Mouse (Mus musculus) hindbrain, embryonic 15.5 days (tissue): ENCODE measurements at regions not wholly inside any gene's neighbourhood (a gene's known extent, or its start where the extent isn't known, plus 50 kb on each side); places are given as distances from the start of the nearest gene placed in this dataset.

Experiments used
- ATAC-seq: fragments of 200-750 bp; cut with Nextera tagmentation; 2 replicates; pipeline ENCODE4 v1.8.0; 2017; ENCODE audit warnings: low read depth, moderate number of reproducible peaks, moderate TSS enrichment; ENCODE audit not compliant: low FRiP score
- H3K27ac ChIP-seq: fragments of 300-500 bp; sonication (generic); replicated peaks from 2 replicates; pipeline ENCODE4 v1.5.1; 2015; ENCODE audit warnings: mild to moderate bottlenecking, inconsistent platforms
- H3K27me3 ChIP-seq: fragments of 300-500 bp; sonication (generic); 2 replicates; pipeline ENCODE4 v1.6.1; 2015; ENCODE audit warnings: control low read depth, inconsistent platforms
- H3K36me3 ChIP-seq: fragments of 300-500 bp; sonication (generic); 2 replicates; pipeline ENCODE4 v1.6.1; 2015; ENCODE audit warnings: control low read depth, inconsistent platforms
- H3K4me1 ChIP-seq: fragments of 300-500 bp; sonication (generic); replicated peaks from 2 replicates; pipeline ENCODE4 v1.6.1; 2015; ENCODE audit warnings: control low read depth, inconsistent platforms
- H3K4me2 ChIP-seq: fragments of 300-500 bp; sonication (generic); 2 replicates; pipeline ENCODE4 v1.6.1; 2015; ENCODE audit warnings: moderate library complexity, mild to moderate bottlenecking, inconsistent platforms
- H3K4me3 ChIP-seq: fragments of 300-500 bp; sonication (generic); 2 replicates; pipeline ENCODE4 v1.5.1; 2015; ENCODE audit warnings: mild to moderate bottlenecking, inconsistent platforms
- H3K9ac ChIP-seq: fragments of 300-500 bp; sonication (generic); 2 replicates; pipeline ENCODE4 v1.6.1; 2015; ENCODE audit warnings: inconsistent platforms
- H3K9me3 ChIP-seq: fragments of 300-500 bp; sonication (generic); 2 replicates; pipeline ENCODE4 v1.6.1; 2016; ENCODE audit warnings: control low read depth, inconsistent platforms
- WGBS: fragments of 180-500 bp; shearing (Covaris S2); methylation state at CpG from one replicate; pipeline ENCODE4 v1.1.7; 2015; 5-methylcytosine and 5-hydroxymethylcytosine counted together

DNA sequence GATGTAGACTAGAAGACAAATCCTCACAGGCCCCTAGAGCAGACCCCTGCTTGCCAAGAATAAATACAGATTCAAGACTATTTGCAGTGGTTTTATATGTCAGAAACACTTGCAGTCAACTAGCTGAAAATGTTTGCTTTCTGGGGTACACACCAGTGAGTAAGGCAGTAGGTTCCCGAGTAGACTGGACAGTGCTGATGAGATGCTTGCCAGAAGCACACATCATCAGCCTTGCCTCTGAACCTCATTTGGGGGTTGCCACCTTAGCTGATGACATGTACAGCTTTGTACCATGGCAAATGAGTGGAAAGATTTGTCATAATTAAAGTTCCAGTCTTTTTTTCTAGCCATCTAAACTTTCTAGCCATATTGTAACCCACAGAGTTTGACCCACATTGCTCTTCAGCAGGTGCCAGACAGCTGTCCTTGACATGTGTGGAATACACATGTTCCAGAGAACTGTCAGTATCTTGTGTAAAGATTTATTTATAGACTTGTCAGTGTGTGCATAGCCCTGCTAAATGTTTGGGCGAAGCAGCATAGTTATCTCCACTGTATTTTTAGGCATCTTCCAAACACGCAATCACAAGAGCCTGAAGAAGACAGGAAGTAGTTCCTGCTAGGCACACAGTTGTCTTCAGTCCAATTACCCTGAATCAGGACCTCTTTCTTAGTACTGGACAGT lies 334.5 kb upstream of the 4930452B06Rik start:
- no peak overlapping the region for H3K4me2 ChIP-seq
- H3K4me3 ChIP-seq, result no peak overlapping the region
- 78% methylated on average over 3 of the region's 3 CpGs for WGBS
- H3K36me3 ChIP-seq, result no peaks in the 10 kb centered on the region
- no peak for ATAC-seq
- no peak overlapping the region for H3K27ac ChIP-seq
- H3K9ac ChIP-seq, result no peak overlapping the region
- H3K27me3 ChIP-seq, result no peaks in the 10 kb centered on the region
- no peaks in the 10 kb centered on the region for H3K9me3 ChIP-seq
- H3K4me1 ChIP-seq, result no peaks in the 10 kb centered on the region

DNA sequence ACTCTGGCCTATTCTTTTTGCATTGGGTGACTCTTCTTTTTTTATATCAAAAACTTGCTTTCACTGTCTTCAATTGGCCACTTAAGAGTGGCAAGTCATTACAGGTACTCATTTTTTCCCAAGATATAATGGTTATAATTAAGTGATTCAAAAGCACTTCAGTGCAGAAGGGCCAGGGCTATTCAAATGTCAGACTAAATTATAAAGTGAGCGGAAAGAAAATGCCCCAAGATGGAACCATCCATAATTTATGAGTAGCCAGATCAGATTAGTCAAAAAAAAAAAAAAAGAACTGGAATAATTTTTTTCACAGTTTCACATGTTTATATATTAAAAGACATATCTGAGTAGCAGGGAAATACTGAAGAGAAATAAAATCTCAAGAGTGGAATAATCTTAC lies 333.8 kb upstream of the 4930452B06Rik start:
- no peak for ATAC-seq
- no peak overlapping the region for H3K4me2 ChIP-seq

DNA sequence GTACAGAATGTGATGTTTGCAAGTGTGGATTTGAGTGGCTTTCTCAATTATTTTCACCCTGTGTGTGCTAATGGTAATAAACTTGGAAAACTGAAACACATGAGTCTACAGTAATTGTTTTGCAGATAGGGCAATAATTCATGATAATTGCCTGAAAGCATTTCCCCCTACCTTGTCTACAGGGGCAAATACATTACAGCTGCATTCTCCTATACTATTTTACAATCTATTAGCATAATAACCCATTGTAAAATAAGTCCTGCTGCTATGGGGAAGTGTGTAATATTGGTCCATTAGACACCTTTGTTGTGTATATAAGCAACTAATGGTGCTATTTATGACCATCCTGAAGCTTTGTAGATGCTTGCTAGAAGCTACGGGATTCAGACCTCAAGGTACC lies 327.4 kb upstream of the 4930452B06Rik start:
- Histone ChIP-seq H3K4me2 (no peak overlapping the region), H3K9me3 (no peaks in the 10 kb centered on the region), H3K9ac (no peak overlapping the region), H3K36me3 (no peaks in the 10 kb centered on the region), H3K27me3 (no peaks in the 10 kb centered on the region), H3K27ac (no peak overlapping the region), H3K4me1 (no peaks in the 10 kb centered on the region), H3K4me3 (no peak overlapping the region)
- no peak for ATAC-seq
- WGBS, result 71% methylated on average over 1 of the region's 1 CpGs

More for the DNA sequence above, 333.8 kb upstream of the 4930452B06Rik start:
- Histone ChIP-seq H3K27ac (no peak overlapping the region), H3K9me3 (no peaks in the 10 kb centered on the region), H3K4me3 (no peak overlapping the region), H3K36me3 (no peaks in the 10 kb centered on the region), H3K9ac (no peak overlapping the region), H3K4me1 (no peaks in the 10 kb centered on the region), H3K27me3 (no peaks in the 10 kb centered on the region)
- 47% methylated on average over 1 of the region's 1 CpGs for WGBS

DNA sequence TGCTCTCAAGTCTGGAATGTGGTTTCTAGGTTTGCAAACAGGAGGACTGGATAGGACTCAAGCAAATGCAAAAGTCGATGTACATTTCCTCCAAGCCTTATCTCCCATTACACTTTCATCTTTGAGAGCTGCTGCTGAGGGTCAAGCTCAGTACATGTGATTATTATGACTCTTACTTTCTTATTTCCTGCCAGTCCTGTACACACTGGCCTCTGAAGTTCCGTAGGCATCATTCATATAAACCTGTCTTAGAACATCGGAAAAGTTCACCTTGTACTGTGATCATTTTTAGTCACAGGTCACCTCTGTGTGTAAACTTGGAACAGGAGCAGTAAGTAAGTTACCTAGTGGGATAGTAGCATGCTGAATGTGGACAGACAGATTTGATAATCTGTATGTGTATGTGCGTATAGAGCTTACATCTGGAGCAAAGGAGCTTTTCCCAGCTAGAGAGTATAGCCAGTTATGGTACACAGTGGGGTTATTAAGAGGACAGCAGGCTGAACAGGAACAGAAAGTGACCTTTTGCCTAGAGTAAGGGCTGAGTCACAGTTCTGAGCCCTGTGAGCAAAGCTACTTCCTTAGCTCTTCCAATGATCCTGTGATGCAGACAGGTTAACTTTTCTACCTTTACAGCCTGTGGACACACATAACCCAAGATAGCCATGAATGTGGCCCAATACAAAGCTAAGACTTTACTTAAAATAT lies 319.2 kb upstream of the 4930452B06Rik start:
- Histone ChIP-seq H3K4me1 (no peaks in the 10 kb centered on the region), H3K9me3 (no peaks in the 10 kb centered on the region), H3K36me3 (no peaks in the 10 kb centered on the region), H3K4me2 (no peak overlapping the region), H3K9ac (no peak overlapping the region), H3K4me3 (no peak overlapping the region), H3K27ac (no peak overlapping the region), H3K27me3 (no peaks in the 10 kb centered on the region)
- no peak for ATAC-seq
- 90% methylated on average over 4 of the region's 4 CpGs for WGBS

DNA sequence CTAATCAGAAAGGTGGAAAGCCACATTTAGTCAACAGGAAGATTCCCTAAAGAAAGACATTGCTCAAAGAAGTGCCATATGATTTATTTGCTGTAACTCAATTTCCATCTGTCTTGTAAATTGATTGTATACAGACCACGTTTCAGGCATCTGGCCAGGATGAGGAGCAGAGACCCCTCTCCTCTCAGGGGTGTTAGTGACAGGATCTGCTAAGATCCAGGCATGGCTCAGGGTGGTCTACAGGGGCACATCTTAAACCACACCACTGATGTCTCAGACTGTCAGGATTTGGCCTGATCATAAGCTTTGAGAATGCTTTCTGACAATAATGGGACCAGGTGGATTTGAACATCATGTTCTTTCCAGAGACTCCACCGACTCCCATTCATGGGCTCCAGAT lies 295.5 kb upstream of the 4930452B06Rik start:
- ATAC-seq, result 0 out of 2 replicates have a peak, but pooled peaks have one; percentile 30
- Histone ChIP-seq H3K9me3 (no peaks in the 10 kb centered on the region), H3K4me2 (no peak overlapping the region), H3K36me3 (no peaks in the 10 kb centered on the region), H3K9ac (no peak overlapping the region), H3K4me1 (no peaks in the 10 kb centered on the region), H3K4me3 (no peak overlapping the region), H3K27me3 (no peaks in the 10 kb centered on the region), H3K27ac (no peak overlapping the region)
- 58% methylated on average over 2 of the region's 2 CpGs for WGBS

DNA sequence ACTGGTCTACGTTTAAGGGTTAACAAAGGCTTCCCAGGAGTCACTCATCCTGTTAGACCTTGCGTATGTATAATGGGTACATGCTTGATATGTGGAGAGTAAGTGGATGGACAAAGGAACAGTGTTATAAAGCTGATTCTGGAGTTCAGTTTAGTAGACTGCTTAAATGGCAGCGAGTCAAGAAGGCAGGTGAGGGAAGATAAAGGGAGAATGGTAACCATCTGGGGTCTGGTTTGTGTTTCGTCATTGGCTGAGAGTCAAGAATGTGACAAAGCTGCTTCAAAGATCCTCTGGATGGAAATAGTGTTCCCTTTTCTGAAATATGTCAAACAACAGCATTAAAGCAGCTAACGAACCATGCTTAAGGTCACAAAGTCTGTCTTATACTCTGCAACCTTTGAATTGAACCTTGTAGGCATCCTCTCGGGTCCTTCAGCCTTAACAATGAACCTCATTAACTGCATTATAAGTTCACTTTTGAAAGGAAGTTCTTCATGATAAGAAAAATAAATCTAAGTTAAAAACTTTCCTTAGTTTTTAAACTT lies 286.9 kb upstream of the 4930452B06Rik start:
- Histone ChIP-seq H3K36me3 (no peaks in the 10 kb centered on the region), H3K9ac (no peak overlapping the region), H3K4me3 (no peak overlapping the region), H3K4me1 (no peaks in the 10 kb centered on the region), H3K9me3 (no peaks in the 10 kb centered on the region), H3K27ac (no peak overlapping the region), H3K27me3 (no peaks in the 10 kb centered on the region), H3K4me2 (no peak overlapping the region)
- no peak for ATAC-seq
- WGBS, result 53% methylated on average over 6 of the region's 6 CpGs

DNA sequence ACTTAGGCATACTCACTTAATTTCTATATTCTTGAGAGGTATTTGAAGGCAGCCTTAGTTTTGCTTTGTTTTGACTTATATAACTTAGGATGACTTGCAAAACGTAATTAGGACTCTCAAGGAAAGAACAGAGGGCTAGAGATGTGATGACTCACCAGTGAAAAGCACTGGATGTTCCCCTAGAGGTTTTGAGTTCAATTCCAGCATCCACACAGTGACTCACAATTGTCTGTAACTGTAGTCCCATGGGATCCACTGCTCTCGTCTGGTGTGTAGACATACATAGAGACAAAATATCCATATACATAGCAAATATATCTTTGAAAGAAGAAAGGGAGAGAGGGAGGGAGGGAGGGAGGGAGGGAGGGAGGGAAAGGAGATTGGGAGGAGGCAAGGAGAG lies 282.7 kb upstream of the 4930452B06Rik start:
- H3K4me2 ChIP-seq, result no peak overlapping the region
- no peaks in the 10 kb centered on the region for H3K9me3 ChIP-seq
- no peaks in the 10 kb centered on the region for H3K27me3 ChIP-seq
- no peak for ATAC-seq
- H3K27ac ChIP-seq, result no peak overlapping the region
- H3K4me3 ChIP-seq, result no peak overlapping the region
- no peaks in the 10 kb centered on the region for H3K4me1 ChIP-seq
- H3K9ac ChIP-seq, result no peak overlapping the region
- WGBS, result 59% methylated on average over 2 of the region's 2 CpGs
- no peaks in the 10 kb centered on the region for H3K36me3 ChIP-seq

DNA sequence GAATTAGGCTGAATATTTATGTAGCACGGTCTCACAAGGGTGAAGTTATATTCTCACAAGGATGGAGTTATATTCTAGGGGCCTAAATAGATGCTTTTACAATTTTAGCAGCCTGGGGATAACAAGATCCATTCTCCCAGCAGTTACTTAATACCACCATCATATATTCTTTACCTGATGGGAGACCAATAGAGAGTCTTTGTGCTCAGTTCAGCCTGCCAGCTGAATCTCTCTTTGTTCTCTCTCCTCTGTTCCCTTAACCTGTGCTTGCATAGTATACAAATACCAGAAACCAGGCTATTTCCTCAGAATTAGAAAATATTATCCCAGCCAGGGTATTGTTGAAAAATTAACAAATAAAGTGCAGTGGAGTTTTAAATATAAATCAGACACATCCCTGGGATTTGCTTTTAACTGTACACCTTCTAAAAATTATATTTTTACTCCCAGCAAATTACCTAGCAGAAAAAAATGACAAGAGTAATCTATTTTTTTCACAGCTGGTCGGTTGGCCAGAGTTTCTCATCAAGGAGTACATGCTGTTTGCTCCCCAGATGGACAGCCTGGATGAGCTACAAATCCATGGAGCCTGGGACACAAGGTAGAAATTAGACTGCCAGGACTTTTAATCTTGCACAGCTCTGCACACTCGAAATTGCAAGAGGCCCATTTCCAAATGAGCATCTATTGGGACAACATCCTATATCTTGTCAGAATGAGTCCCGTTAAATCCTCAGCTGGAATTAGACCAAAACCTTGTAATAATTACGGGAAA lies 281.0 kb upstream of the 4930452B06Rik start:
- no peaks in the 10 kb centered on the region for H3K9me3 ChIP-seq
- H3K27me3 ChIP-seq, result no peaks in the 10 kb centered on the region
- H3K4me3 ChIP-seq, result no peak overlapping the region
- H3K27ac ChIP-seq, result peak overlapping the region; percentile 68
- H3K4me2 ChIP-seq, result no peak overlapping the region
- peak; percentile 56; the same call in 1 of the 2 replicates for ATAC-seq
- H3K9ac ChIP-seq, result no peak overlapping the region
- no peaks in the 10 kb centered on the region for H3K36me3 ChIP-seq
- WGBS, result 59% methylated on average over 5 of the region's 5 CpGs
- H3K4me1 ChIP-seq, result no peaks in the 10 kb centered on the region

DNA sequence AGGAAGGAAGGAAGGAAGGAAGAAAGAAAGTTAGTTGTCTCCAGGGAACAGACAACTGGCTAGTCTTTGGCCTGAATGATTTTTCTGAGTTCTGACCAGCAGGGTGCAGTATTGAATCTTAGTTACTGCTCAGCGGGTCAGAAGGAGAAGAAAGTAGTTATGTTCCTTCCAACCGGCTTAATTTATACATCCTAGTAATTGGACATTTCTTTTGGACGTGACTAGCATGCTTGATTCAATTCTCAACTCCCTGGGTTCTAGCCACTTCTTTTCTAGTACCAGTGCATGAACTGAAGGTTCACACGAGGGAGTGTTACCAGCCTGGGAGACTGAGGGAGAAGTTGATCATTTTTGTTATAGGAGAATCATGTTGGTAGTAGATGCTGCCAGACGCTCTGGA lies 269.1 kb upstream of the 4930452B06Rik start:
- WGBS, result 18% methylated on average over 5 of the region's 5 CpGs
- ATAC-seq, result 0 out of 2 replicates have a peak, but pooled peaks have one; percentile 59

More for the DNA sequence above, 269.1 kb upstream of the 4930452B06Rik start:
- H3K4me1 ChIP-seq, result no peaks in the 10 kb centered on the region
- H3K27ac ChIP-seq, result no peak overlapping the region
- H3K9ac ChIP-seq, result no peak overlapping the region
- no peak overlapping the region for H3K4me3 ChIP-seq
- no peaks in the 10 kb centered on the region for H3K9me3 ChIP-seq
- no peak overlapping the region for H3K4me2 ChIP-seq
- H3K27me3 ChIP-seq, result no peaks in the 10 kb centered on the region
- H3K36me3 ChIP-seq, result no peaks in the 10 kb centered on the region
